Mouse (Mus musculus): Measurements from ENCODE around the gene Dnmt1. TPM values are rescaled to one million over a fixed set of nuclear protein-coding genes. Genes with fewer than 3 reads are reported as not detected.
"Not testable (repeated sequence)": the region's sequence is repeated elsewhere in the genome, so short reads cannot be mapped to it uniquely, and the experiment has no call there.

Dnmt1 gene
- 54.3 TPM for polyA plus RNA-seq (2021)

- POLR2A ChIA-PET, result no interaction called here
- no peak for TF ChIP-seq CTCF (IDR thresholded peaks at IDR 0.05)
- DNase-seq (ENCODE audit: low read depth, low spot score) (no peak), ATAC-seq (no peak)
- H3K27me3 ChIP-seq, result no peaks in the 10 kb centered on the region
- in situ Hi-C loops (cut with MboI; ENCODE audit: low pct_unique_long_range_greater_than_20kb), result no loop called here
- CTCF ChIA-PET, result no interaction called here
These were observed at the start of gene Dnmt1 for GRCm38 (mm10) chr9:20959430-20959938. Gene Dnmt1 (minus strand): TSS chr9:20959888.

GRCm38 (mm10) chr9:21008007-21008406 is 48.3 kb upstream of the Dnmt1 start:
- POLR2A ChIA-PET, result interaction anchor here (1.0 kb wide), 1 partner anchor 21 kb away, joined by 3 read pairs; the partner anchor contains the start of gene Icam4
- no peak for ATAC-seq
- in situ Hi-C loops (cut with MboI; ENCODE audit: low pct_unique_long_range_greater_than_20kb), result no loop called here

GRCm38 (mm10) chr9:21007313-21007952 is 47.7 kb upstream of the Dnmt1 start:
- DNase-seq (ENCODE audit: low read depth, low spot score) (no peak), ATAC-seq (no peak)
- no peak for TF ChIP-seq CTCF (IDR thresholded peaks at IDR 0.05)
- in situ Hi-C loops (cut with MboI; ENCODE audit: low pct_unique_long_range_greater_than_20kb), result no loop called here
- no peaks in the 10 kb centered on the region for H3K27me3 ChIP-seq
- POLR2A ChIA-PET, result interaction anchor here (1.0 kb wide), 1 partner anchor 22 kb away, joined by 3 read pairs; the partner anchor contains the start of gene Icam4
- CTCF ChIA-PET, result interaction anchor here (1.1 kb wide), 1 partner anchor 9 kb away, joined by 3 read pairs; no protein-coding TSS in a partner anchor

More at GRCm38 (mm10) chr9:21008007-21008406, 48.3 kb upstream of the Dnmt1 start:
- TF ChIP-seq CTCF (IDR thresholded peaks at IDR 0.05), result no peak
- DNase-seq (ENCODE audit: low read depth, low spot score), result no peak
- H3K27me3 ChIP-seq, result no peaks in the 10 kb centered on the region
- CTCF ChIA-PET, result interaction anchor here (1.1 to 2.0 kb wide), 3 partner anchors 9 to 106 kb away, joined by 3 to 6 read pairs (median 4); no protein-coding TSS in a partner anchor

- in situ Hi-C loops (cut with MboI; ENCODE audit: low pct_unique_long_range_greater_than_20kb), result loop anchor here (5.0 kb wide), 2 partner anchors 56 to 91 kb away; no protein-coding TSS in a partner anchor
These were observed 43.2 kb upstream of the Dnmt1 start, which contains the start of gene Mrpl4 for GRCm38 (mm10) chr9:21002627-21003551. Gene Mrpl4 (plus strand): TSS chr9:21002738.

GRCm38 (mm10) chr9:21002270-21002626 is 42.6 kb upstream of the Dnmt1 start:
- in situ Hi-C loops (cut with MboI; ENCODE audit: low pct_unique_long_range_greater_than_20kb), result loop anchor here (5.0 kb wide), 2 partner anchors 55 to 90 kb away; no protein-coding TSS in a partner anchor
- DNase-seq (ENCODE audit: low read depth, low spot score) (no peak), ATAC-seq (no peak)
- TF ChIP-seq CTCF (IDR thresholded peaks at IDR 0.05), result no peak
- ChIA-PET POLR2A (no interaction called here), CTCF (interaction anchor here (1.2 to 1.4 kb wide), 2 partner anchors 104 to 124 kb away, joined by 3 to 5 read pairs; partner anchors contain the start of gene Eif3g)
- H3K27me3 ChIP-seq, result no peaks in the 10 kb centered on the region

More at GRCm38 (mm10) chr9:21002627-21003551, 43.2 kb upstream of the Dnmt1 start, which contains the start of gene Mrpl4:
- POLR2A ChIA-PET, result interaction anchor here (0.9 kb wide), 1 partner anchor 59 kb away, joined by 3 read pairs; no protein-coding TSS in a partner anchor
- no peaks in the 10 kb centered on the region for H3K27me3 ChIP-seq
- peak; percentile 68 for ATAC-seq
- no peak for TF ChIP-seq CTCF (IDR thresholded peaks at IDR 0.05)
- DNase-seq (ENCODE audit: low read depth, low spot score), result no peak
- CTCF ChIA-PET, result interaction anchor here (1.2 to 1.4 kb wide), 2 partner anchors 104 to 125 kb away, joined by 3 to 5 read pairs; partner anchors contain the start of gene Eif3g

GRCm38 (mm10) chr9:21001651-21002200 is 42.0 kb upstream of the Dnmt1 start:
- in situ Hi-C loops (cut with MboI; ENCODE audit: low pct_unique_long_range_greater_than_20kb), result loop anchor here (5.0 kb wide), 2 partner anchors 54 to 89 kb away; no protein-coding TSS in a partner anchor
- ChIA-PET POLR2A (no interaction called here), CTCF (interaction anchor here (1.0 to 2.1 kb wide), 5 partner anchors 26 to 123 kb away, joined by 3 to 6 read pairs (median 3); partner anchors contain the start of gene Eif3g)
- no peak for TF ChIP-seq CTCF (IDR thresholded peaks at IDR 0.05)
- ATAC-seq, result no peak
- DNase-seq (ENCODE audit: low read depth, low spot score), result no peak
- no peaks in the 10 kb centered on the region for H3K27me3 ChIP-seq

GRCm38 (mm10) chr9:21000811-21001210 is 41.1 kb upstream of the Dnmt1 start:
- ChIA-PET CTCF (interaction anchor here (0.7 to 2.1 kb wide), 6 partner anchors 26 to 102 kb away, joined by 3 to 6 read pairs (median 3); partner anchors contain the start of gene Eif3g), POLR2A (no interaction called here)
- no peak for DNase-seq (ENCODE audit: low read depth, low spot score)
- ATAC-seq, result no peak
- peak; percentile 68 for TF ChIP-seq CTCF (IDR thresholded peaks at IDR 0.05)
- no peaks in the 10 kb centered on the region for H3K27me3 ChIP-seq
- in situ Hi-C loops (cut with MboI; ENCODE audit: low pct_unique_long_range_greater_than_20kb), result loop anchor here (5.0 kb wide), 2 partner anchors 54 to 89 kb away; no protein-coding TSS in a partner anchor

GRCm38 (mm10) chr9:20998337-20998736 is 38.6 kb upstream of the Dnmt1 start:
- in situ Hi-C loops (cut with MboI; ENCODE audit: low pct_unique_long_range_greater_than_20kb); H3K27me3 ChIP-seq; ATAC-seq; DNase-seq (ENCODE audit: low read depth, low spot score): not testable (repeated sequence)
- ChIA-PET POLR2A (interaction anchor here (1.1 kb wide), 1 partner anchor 99 kb away, joined by 5 read pairs; no protein-coding TSS in a partner anchor), CTCF (interaction anchor here (0.8 to 3.7 kb wide), 16 partner anchors 17 to 139 kb away, joined by 3 to 29 read pairs (median 4); partner anchors contain the start of genes Eif3g and S1pr2)
- peak; percentile 73 for TF ChIP-seq CTCF (IDR thresholded peaks at IDR 0.05)

- in situ Hi-C loops (cut with MboI; ENCODE audit: low pct_unique_long_range_greater_than_20kb), result no loop called here
- no peaks in the 10 kb centered on the region for H3K27me3 ChIP-seq
- TF ChIP-seq CTCF (IDR thresholded peaks at IDR 0.05), result no peak
- POLR2A ChIA-PET, result interaction anchor here (0.6 kb wide), 1 partner anchor 98 kb away, joined by 3 read pairs; no protein-coding TSS in a partner anchor
- no peak for DNase-seq (ENCODE audit: low read depth, low spot score)
- CTCF ChIA-PET, result interaction anchor here (0.9 to 3.7 kb wide), 9 partner anchors 21 to 119 kb away, joined by 3 to 29 read pairs (median 4); partner anchors contain the start of genes Eif3g and S1pr2
- ATAC-seq, result no peak
These were observed 37.4 kb upstream of the Dnmt1 start for GRCm38 (mm10) chr9:20997065-20997464.

Data from Patski (cell line).